Mouse (Mus musculus): ENCODE data around the gene Tmem176b. TPM values are rescaled to one million over a fixed set of nuclear protein-coding genes. Genes with fewer than 3 reads are reported as not detected.

Tmem176b gene
- total RNA-seq, 2 experiments from 2014 or later = 25.8 to 32.2 TPM

GRCm38 (mm10) chr6:48804346-48804745 lies 37.0 kb downstream of the Tmem176b start:
- DNase-seq = no peak
- intact Hi-C loops (cut with DNase I) = no loop called here

- intact Hi-C loops (cut with DNase I) = no loop called here
Observed at GRCm38 (mm10) chr6:48803406-48804051, 37.8 kb downstream of the Tmem176b start.

GRCm38 (mm10) chr6:48801897-48802296 lies 39.4 kb downstream of the Tmem176b start:
- DNase-seq = no peak
- intact Hi-C loops (cut with DNase I) = no loop called here

More at GRCm38 (mm10) chr6:48803406-48804051, 37.8 kb downstream of the Tmem176b start:
- no peak for DNase-seq

DNA sequence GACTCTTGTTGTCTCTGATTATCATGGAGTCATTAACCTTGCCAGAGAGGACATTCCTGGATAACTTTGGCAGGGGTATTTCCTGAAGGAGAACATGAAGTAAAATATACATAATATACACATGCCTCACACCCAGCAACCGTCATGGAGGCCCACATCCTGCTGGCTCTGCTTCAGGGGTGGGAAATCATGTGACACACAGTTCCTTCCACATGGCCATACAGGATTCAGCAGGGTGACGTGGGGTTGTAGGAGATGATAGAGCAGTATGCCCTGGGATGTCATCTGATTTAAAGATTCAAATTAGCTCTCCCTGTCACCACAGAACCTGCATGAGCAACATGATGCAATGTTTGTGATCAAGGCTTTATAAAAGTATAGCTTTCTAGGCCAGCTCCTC lies 53.4 kb downstream of the Tmem176b start:
- intact Hi-C loops (cut with DNase I) = no loop called here
- DNase-seq = no peak

- intact Hi-C loops (cut with DNase I) = no loop called here
- DNase-seq = no peak
Observed at GRCm38 (mm10) chr6:48785601-48786000, 55.7 kb downstream of the Tmem176b start.

GRCm38 (mm10) chr6:48785189-48785588 lies 56.1 kb downstream of the Tmem176b start:
- intact Hi-C loops (cut with DNase I) = no loop called here
- no peak for DNase-seq

DNA sequence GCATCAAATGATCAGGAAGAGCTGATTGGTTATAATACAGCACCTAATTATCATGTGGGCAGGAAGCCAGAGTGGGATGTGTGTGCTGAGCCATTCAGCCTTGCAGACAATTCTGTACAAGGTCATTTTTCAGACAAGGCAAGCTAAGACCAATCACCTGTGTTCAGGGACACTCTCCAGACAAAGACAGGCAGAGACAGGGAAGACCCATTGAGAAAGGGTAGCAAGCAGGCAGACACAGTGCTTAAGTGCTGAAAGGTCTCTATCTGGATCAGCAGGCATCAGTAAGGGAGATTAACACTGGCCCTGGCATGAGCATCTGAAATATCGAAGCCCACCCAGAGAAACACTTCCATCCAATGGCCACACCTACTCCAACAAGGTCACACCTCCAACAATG lies 56.9 kb downstream of the Tmem176b start:
- DNase-seq = no peak
- intact Hi-C loops (cut with DNase I) = no loop called here

Other genes with a start within 250 kb of the Tmem176b start
- gene Repin1, start 247.6 kb downstream of the Tmem176b start, total RNA-seq (2021) = 10 to 100 TPM; 27.1 to 28.6 TPM
- gene Gm44965, start 247.6 kb downstream of the Tmem176b start, total RNA-seq (2021) = not detected
- gene Zfp775, start 239.4 kb downstream of the Tmem176b start, total RNA-seq (2021) = 10 to 100 TPM in 1 of 2 experiments, 1 to 10 TPM in 1; 9.8 to 10.5 TPM
- gene AI854703, start 214.7 kb downstream of the Tmem176b start, total RNA-seq (2021) = 10 to 100 TPM; 14.1 to 15.1 TPM
- gene Gimap8, start 194.3 kb downstream of the Tmem176b start, total RNA-seq (2021) = 1 to 10 TPM; 1.2 to 1.6 TPM
- 1 to 10 TPM; 1.1 to 1.3 TPM for gene Gimap9, start 165.4 kb downstream of the Tmem176b start, total RNA-seq (2021)
- gene Gimap4, start 156.9 kb downstream of the Tmem176b start, total RNA-seq (2021) = 1 to 10 TPM in 1 of 2 experiments, under 1 TPM in 1; 0.77 to 1.4 TPM
- 1 to 10 TPM; 6.0 to 6.3 TPM for gene Gimap6, start 133.3 kb downstream of the Tmem176b start, total RNA-seq (2021)
- gene Gm28053, start 122.9 kb downstream of the Tmem176b start, total RNA-seq (2021) = not detected
- gene Gimap7, start 122.9 kb downstream of the Tmem176b start, total RNA-seq (2021) = not detected
- gene Gimap1, start 102.4 kb downstream of the Tmem176b start, total RNA-seq (2021) = 1 to 10 TPM; 2.7 to 3.5 TPM
- gene Gimap5, start 95.3 kb downstream of the Tmem176b start, total RNA-seq (2021) = 1 to 10 TPM; 1.4 to 1.5 TPM
- not detected for gene Gimap3, start 70.6 kb downstream of the Tmem176b start, total RNA-seq (2021)
- 10 to 100 TPM in 1 of 2 experiments, 1 to 10 TPM in 1; 8.8 to 10.4 TPM for gene Tmem176a, start 577 bp downstream of the Tmem176b start, total RNA-seq (2021)
- gene Aoc1, start 31.4 kb upstream of the Tmem176b start, total RNA-seq (2021) = not detected
- not detected for gene 1600015I10Rik, start 88.4 kb upstream of the Tmem176b start, total RNA-seq (2021)
- not detected for gene Doxl2, start 133.5 kb upstream of the Tmem176b start, total RNA-seq (2021)
- gene Svs1, start 145.4 kb upstream of the Tmem176b start, total RNA-seq (2021) = not detected
- under 1 TPM; 0.40 to 0.87 TPM for gene Gpnmb, start 195.1 kb upstream of the Tmem176b start, total RNA-seq (2021)
- 10 to 100 TPM; 36.3 to 36.6 TPM for gene Malsu1, start 232.3 kb upstream of the Tmem176b start, total RNA-seq (2021)

Data from left cerebral cortex, postnatal 4 days (tissue).